Mouse (Mus musculus): ENCODE measurements around the gene Mgat5. TPM values are rescaled to one million over a fixed set of nuclear protein-coding genes. Genes with fewer than 3 reads are reported as not detected.

The Mgat5 gene
- polyA plus RNA-seq, 1 experiment from 2014 or later = 5.1 TPM

GRCm38 (mm10) chr1:127318486-127318885 lies 113.7 kb downstream of the Mgat5 start:
- whole genome bisulfite sequencing = 72% methylated on average over 7 of the region's 7 CpGs
- 0 out of 2 replicates have a peak, but pooled peaks cover 14% of the 10 kb centered on the region for H3K36me3 ChIP-seq (ENCODE audit: control insufficient read depth, insufficient read depth, low read length)
- no peaks in the 10 kb centered on the region for H3K27me3 ChIP-seq (replicated peaks; ENCODE audit: control insufficient read depth, insufficient read depth, low read length)
- no peak overlapping the region for H3K4me3 ChIP-seq (ENCODE audit: low read depth, low read length)
- no peak for DNase-seq (ENCODE audit: low spot score)
- no peaks in the 10 kb centered on the region for H3K9me3 ChIP-seq (ENCODE audit: control insufficient read depth, low read length)
- H3K4me2 ChIP-seq (ENCODE audit: low read depth, low read length) = no peak overlapping the region
- H3K4me1 ChIP-seq (ENCODE audit: control insufficient read depth, insufficient read depth, low read length) = peaks cover 18% of the 10 kb centered on the region
- ATAC-seq (ENCODE audit: low read depth) = no peak
- H3K27ac ChIP-seq (replicated peaks; ENCODE audit: low read depth, low read length) = no peak overlapping the region
- H3K9ac ChIP-seq (ENCODE audit: low read depth, low read length) = no peak overlapping the region

GRCm38 (mm10) chr1:127319768-127320167 lies 115.0 kb downstream of the Mgat5 start:
- 58% methylated on average over 6 of the region's 6 CpGs for WGBS
- no peaks in the 10 kb centered on the region for H3K27me3 ChIP-seq (replicated peaks; ENCODE audit: control insufficient read depth, insufficient read depth, low read length)

GRCm38 (mm10) chr1:127320956-127321355 lies 116.1 kb downstream of the Mgat5 start:
- Histone ChIP-seq H3K4me2 (ENCODE audit: low read depth, low read length) (no peak overlapping the region), H3K9ac (ENCODE audit: low read depth, low read length) (no peak overlapping the region), H3K27ac (replicated peaks; ENCODE audit: low read depth, low read length) (no peak overlapping the region), H3K4me1 (ENCODE audit: control insufficient read depth, insufficient read depth, low read length) (peaks cover 4% of the 10 kb centered on the region; the same call in 1 of the 2 replicates), H3K4me3 (ENCODE audit: low read depth, low read length) (no peak overlapping the region), H3K27me3 (replicated peaks; ENCODE audit: control insufficient read depth, insufficient read depth, low read length) (no peaks in the 10 kb centered on the region), H3K9me3 (ENCODE audit: control insufficient read depth, low read length) (no peaks in the 10 kb centered on the region), H3K36me3 (ENCODE audit: control insufficient read depth, insufficient read depth, low read length) (peaks cover 24% of the 10 kb centered on the region; the same call in 1 of the 2 replicates)
- no peak for DNase-seq (ENCODE audit: low spot score)
- no peak for ATAC-seq (ENCODE audit: low read depth)
- WGBS = 77% methylated on average over 10 of the region's 10 CpGs

More at GRCm38 (mm10) chr1:127319768-127320167, 115.0 kb downstream of the Mgat5 start:
- Histone ChIP-seq H3K9me3 (ENCODE audit: control insufficient read depth, low read length) (no peaks in the 10 kb centered on the region), H3K4me1 (ENCODE audit: control insufficient read depth, insufficient read depth, low read length) (peaks cover 8% of the 10 kb centered on the region), H3K4me2 (ENCODE audit: low read depth, low read length) (no peak overlapping the region), H3K27ac (replicated peaks; ENCODE audit: low read depth, low read length) (no peak overlapping the region), H3K9ac (ENCODE audit: low read depth, low read length) (no peak overlapping the region), H3K4me3 (ENCODE audit: low read depth, low read length) (no peak overlapping the region), H3K36me3 (ENCODE audit: control insufficient read depth, insufficient read depth, low read length) (peaks cover 24% of the 10 kb centered on the region; the same call in 1 of the 2 replicates)
- DNase-seq (ENCODE audit: low spot score) = no peak
- ATAC-seq (ENCODE audit: low read depth) = no peak

- 61% methylated on average over 3 of the region's 3 CpGs for WGBS
- Histone ChIP-seq H3K4me2 (ENCODE audit: low read depth, low read length) (no peak overlapping the region), H3K27me3 (replicated peaks; ENCODE audit: control insufficient read depth, insufficient read depth, low read length) (no peaks in the 10 kb centered on the region), H3K9ac (ENCODE audit: low read depth, low read length) (no peak overlapping the region), H3K4me3 (ENCODE audit: low read depth, low read length) (no peak overlapping the region), H3K27ac (replicated peaks; ENCODE audit: low read depth, low read length) (no peak overlapping the region), H3K36me3 (ENCODE audit: control insufficient read depth, insufficient read depth, low read length) (peaks cover 24% of the 10 kb centered on the region; the same call in 1 of the 2 replicates), H3K4me1 (ENCODE audit: control insufficient read depth, insufficient read depth, low read length) (peaks cover 4% of the 10 kb centered on the region; the same call in 1 of the 2 replicates), H3K9me3 (ENCODE audit: control insufficient read depth, low read length) (no peaks in the 10 kb centered on the region)
- DNase-seq (ENCODE audit: low spot score) (no peak), ATAC-seq (ENCODE audit: low read depth) (no peak)
Observed at GRCm38 (mm10) chr1:127321638-127322037, 116.8 kb downstream of the Mgat5 start.

- ATAC-seq (ENCODE audit: low read depth) = peak; percentile 55; the same call in 1 of the 2 replicates
Observed at GRCm38 (mm10) chr1:127322169-127322805, 117.5 kb downstream of the Mgat5 start.

GRCm38 (mm10) chr1:127325601-127326198 lies 120.9 kb downstream of the Mgat5 start:
- no peak for ATAC-seq (ENCODE audit: low read depth)
- no peak overlapping the region for H3K4me3 ChIP-seq (ENCODE audit: low read depth, low read length)
- H3K36me3 ChIP-seq (ENCODE audit: control insufficient read depth, insufficient read depth, low read length) = peaks cover 20% of the 10 kb centered on the region; the same call in 1 of the 2 replicates
- H3K4me2 ChIP-seq (ENCODE audit: low read depth, low read length) = no peak overlapping the region
- 71% methylated on average over 8 of the region's 8 CpGs for WGBS
- no peaks in the 10 kb centered on the region for H3K9me3 ChIP-seq (ENCODE audit: control insufficient read depth, low read length)
- no peaks in the 10 kb centered on the region for H3K4me1 ChIP-seq (ENCODE audit: control insufficient read depth, insufficient read depth, low read length)
- no peak for DNase-seq (ENCODE audit: low spot score)
- no peak overlapping the region for H3K9ac ChIP-seq (ENCODE audit: low read depth, low read length)
- no peaks in the 10 kb centered on the region for H3K27me3 ChIP-seq (replicated peaks; ENCODE audit: control insufficient read depth, insufficient read depth, low read length)
- no peak overlapping the region for H3K27ac ChIP-seq (replicated peaks; ENCODE audit: low read depth, low read length)

More at GRCm38 (mm10) chr1:127322169-127322805, 117.5 kb downstream of the Mgat5 start:
- Histone ChIP-seq H3K4me2 (ENCODE audit: low read depth, low read length) (no peak overlapping the region), H3K4me1 (ENCODE audit: control insufficient read depth, insufficient read depth, low read length) (peaks cover 4% of the 10 kb centered on the region; the same call in 1 of the 2 replicates), H3K9ac (ENCODE audit: low read depth, low read length) (no peak overlapping the region), H3K27me3 (replicated peaks; ENCODE audit: control insufficient read depth, insufficient read depth, low read length) (no peaks in the 10 kb centered on the region), H3K27ac (replicated peaks; ENCODE audit: low read depth, low read length) (no peak overlapping the region), H3K9me3 (ENCODE audit: control insufficient read depth, low read length) (no peaks in the 10 kb centered on the region), H3K36me3 (ENCODE audit: control insufficient read depth, insufficient read depth, low read length) (peaks cover 24% of the 10 kb centered on the region; the same call in 1 of the 2 replicates), H3K4me3 (ENCODE audit: low read depth, low read length) (no peak overlapping the region)
- 70% methylated on average over 5 of the region's 5 CpGs for WGBS
- no peak for DNase-seq (ENCODE audit: low spot score)

- 70% methylated on average over 6 of the region's 6 CpGs for WGBS
- ATAC-seq (ENCODE audit: low read depth) = no peak
- H3K36me3 ChIP-seq (ENCODE audit: control insufficient read depth, insufficient read depth, low read length) = peaks cover 13% of the 10 kb centered on the region; the same call in 1 of the 2 replicates
- H3K27me3 ChIP-seq (replicated peaks; ENCODE audit: control insufficient read depth, insufficient read depth, low read length) = no peaks in the 10 kb centered on the region
- no peak for DNase-seq (ENCODE audit: low spot score)
- no peaks in the 10 kb centered on the region for H3K9me3 ChIP-seq (ENCODE audit: control insufficient read depth, low read length)
- H3K4me3 ChIP-seq (ENCODE audit: low read depth, low read length) = no peak overlapping the region
- H3K4me1 ChIP-seq (ENCODE audit: control insufficient read depth, insufficient read depth, low read length) = no peaks in the 10 kb centered on the region
- H3K9ac ChIP-seq (ENCODE audit: low read depth, low read length) = no peak overlapping the region
- no peak overlapping the region for H3K27ac ChIP-seq (replicated peaks; ENCODE audit: low read depth, low read length)
- H3K4me2 ChIP-seq (ENCODE audit: low read depth, low read length) = no peak overlapping the region
Observed at GRCm38 (mm10) chr1:127327773-127328172, 123.0 kb downstream of the Mgat5 start.

- no peaks in the 10 kb centered on the region for H3K4me1 ChIP-seq (ENCODE audit: control insufficient read depth, insufficient read depth, low read length)
- H3K4me3 ChIP-seq (ENCODE audit: low read depth, low read length) = no peak overlapping the region
- peaks cover 10% of the 10 kb centered on the region; the same call in 1 of the 2 replicates for H3K36me3 ChIP-seq (ENCODE audit: control insufficient read depth, insufficient read depth, low read length)
- no peak overlapping the region for H3K9ac ChIP-seq (ENCODE audit: low read depth, low read length)
- no peaks in the 10 kb centered on the region for H3K9me3 ChIP-seq (ENCODE audit: control insufficient read depth, low read length)
- no peak for ATAC-seq (ENCODE audit: low read depth)
- H3K27me3 ChIP-seq (replicated peaks; ENCODE audit: control insufficient read depth, insufficient read depth, low read length) = no peaks in the 10 kb centered on the region
- H3K27ac ChIP-seq (replicated peaks; ENCODE audit: low read depth, low read length) = no peak overlapping the region
- H3K4me2 ChIP-seq (ENCODE audit: low read depth, low read length) = no peak overlapping the region
- no peak for DNase-seq (ENCODE audit: low spot score)
- 41% methylated on average over 5 of the region's 5 CpGs for WGBS
Observed at GRCm38 (mm10) chr1:127328354-127328875, 123.6 kb downstream of the Mgat5 start.
